Mouse (Mus musculus): ENCODE data around the gene Mecr.

DNA sequence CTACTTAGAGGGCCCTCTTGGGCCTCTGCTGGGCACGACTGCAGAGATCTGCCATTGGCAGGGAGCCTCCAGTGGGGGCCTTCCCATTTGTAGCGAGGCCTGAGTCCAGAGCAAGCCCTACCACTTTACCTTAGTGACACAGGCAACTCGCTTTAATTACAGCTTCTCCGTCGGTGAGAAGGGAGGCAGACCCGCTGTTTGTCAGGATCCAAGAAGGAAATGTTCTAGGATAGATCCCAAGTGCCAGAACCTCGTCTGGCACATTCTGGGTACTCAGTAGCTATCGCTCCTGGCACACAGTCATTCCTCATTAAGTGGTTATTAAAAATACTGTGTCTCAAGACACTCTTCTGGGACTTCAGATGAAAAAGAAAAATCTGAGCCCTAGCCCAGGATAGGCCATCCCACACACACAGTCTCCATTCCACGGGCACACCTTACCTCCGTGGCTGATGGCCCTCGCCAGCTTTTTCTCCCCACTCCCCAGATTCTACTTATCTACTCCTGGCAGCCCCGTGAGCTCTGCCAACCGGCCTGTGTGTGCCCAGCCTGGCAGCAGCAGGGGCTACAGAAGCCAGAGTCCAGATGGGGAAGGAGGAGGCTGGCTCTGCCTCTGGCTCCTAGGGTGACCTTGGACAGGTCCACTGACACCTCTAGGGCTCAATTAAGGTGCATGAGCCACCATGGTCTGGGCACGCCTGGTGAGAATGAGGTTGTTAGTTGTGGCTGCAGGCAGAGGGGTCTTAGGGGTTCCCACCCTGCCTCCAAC lies 46.8 kb upstream of the Mecr start:
- no peak for TF ChIP-seq POLR2A (IDR thresholded peaks at IDR 0.05; ENCODE audit: insufficient read length, low read depth)
- no peak for TF ChIP-seq MAX (IDR thresholded peaks at IDR 0.05; ENCODE audit: low read depth)
- no peak for TF ChIP-seq E2F4 (IDR thresholded peaks at IDR 0.05; ENCODE audit: insufficient read depth)
- no peak for TF ChIP-seq TCF12 (IDR thresholded peaks at IDR 0.05; ENCODE audit: insufficient read depth, poor library complexity, severe bottlenecking)
- no peak for TF ChIP-seq SRF (IDR thresholded peaks at IDR 0.05; ENCODE audit: control insufficient read depth, insufficient read length, low read depth)
- no peak for TF ChIP-seq POLR2AphosphoS2 (IDR thresholded peaks at IDR 0.05; ENCODE audit: insufficient read length, low read depth)
- TF ChIP-seq MYOD1 (IDR thresholded peaks at IDR 0.05; ENCODE audit: control insufficient read depth in 1 of 3, insufficient read length in 2 of 3, low read depth in 2 of 3): no peak
- no peak for TF ChIP-seq USF1 (IDR thresholded peaks at IDR 0.05; ENCODE audit: low read depth)
